Mouse (Mus musculus): Measurements from ENCODE around the gene Zfp961.
"Not testable (repeated sequence)": the region's sequence is repeated elsewhere in the genome, so short reads cannot be mapped to it uniquely, and the experiment has no call there.

Gene Zfp961

DNA sequence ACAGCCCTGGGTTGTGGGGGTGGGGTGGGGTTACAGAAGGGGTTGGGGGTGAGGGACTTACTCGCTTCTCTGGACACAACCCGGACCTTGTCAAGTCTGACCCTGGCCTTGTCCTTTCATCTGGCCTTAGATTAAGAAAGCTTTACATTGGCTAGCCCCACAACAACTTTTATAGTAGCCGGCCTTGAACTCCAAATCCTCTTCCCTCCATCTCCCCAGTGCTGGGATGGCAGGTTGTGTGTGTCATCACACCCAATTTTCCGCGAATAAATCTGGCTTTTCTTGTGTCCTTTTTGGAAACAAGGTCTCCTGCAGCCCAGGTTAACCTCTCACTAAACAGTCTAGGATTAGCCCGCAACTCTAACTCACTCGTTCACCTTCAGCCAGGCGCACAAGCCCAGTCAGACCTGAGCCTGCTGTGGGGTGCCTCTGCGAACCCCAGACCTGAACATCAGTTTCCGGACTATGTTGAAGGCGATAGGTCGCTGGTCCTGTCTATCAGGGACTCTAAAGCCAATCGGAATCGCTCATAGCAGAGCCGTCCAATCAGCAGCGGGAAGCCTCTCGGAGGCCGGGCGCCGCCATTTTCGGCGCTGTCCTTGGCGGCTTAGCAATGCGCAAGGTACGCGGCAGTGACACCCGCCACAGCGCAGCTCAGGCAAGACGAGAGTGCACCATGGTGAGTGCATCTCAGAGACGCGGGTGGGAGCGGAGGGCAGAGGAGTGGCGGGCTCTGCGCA, at the start of gene Zfp961:
Gene Zfp961, plus strand, starts transcription at position 557 of the 740 bp plus-strand sequence.
- Histone ChIP-seq H3K27me3 (ENCODE audit: insufficient read depth, low read length) (0 out of 2 replicates have a peak, but pooled peaks cover under 1% of the 10 kb centered on the region), H3K36me3 (ENCODE audit: insufficient read depth, low read length) (peaks cover 30% of the 10 kb centered on the region), H3K4me3 (replicated peaks; ENCODE audit: low read length) (peak within 1 kb of the TSS; percentile 88), H3K4me1 (replicated peaks; ENCODE audit: low read depth, low read length) (peaks cover 19% of the 10 kb centered on the region), H3K9me3 (ENCODE audit: low read length) (peaks cover 35% of the 10 kb centered on the region)
- TF ChIP-seq NANOG (IDR thresholded peaks at IDR 0.05; ENCODE audit: borderline replicate concordance, low read length), result no peak
- no peak for TF ChIP-seq POU5F1 (IDR thresholded peaks at IDR 0.05; ENCODE audit: borderline replicate concordance, low read length)
- TF ChIP-seq CTCF (conservative IDR thresholded peaks at IDR 0.05; ENCODE audit: low read length), result no peak

DNA sequence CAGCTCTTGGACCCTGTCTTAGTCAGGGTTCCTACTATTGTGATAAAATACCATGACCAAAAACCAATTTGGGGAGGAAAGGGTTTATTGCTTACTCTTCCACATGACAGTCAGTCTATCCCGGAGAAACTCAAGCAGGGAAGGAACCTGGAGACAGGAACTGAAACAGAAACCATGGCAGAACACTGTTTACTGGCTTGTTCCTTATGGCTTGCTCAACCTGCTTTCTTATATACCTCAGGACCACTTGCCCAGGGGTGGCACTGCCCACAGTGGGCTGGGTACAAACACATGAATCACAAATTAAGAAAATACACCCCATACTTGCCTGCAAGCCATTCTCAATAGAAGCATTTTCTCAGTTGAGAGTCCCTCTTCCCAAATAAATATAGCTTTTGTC, 47.8 kb upstream of the Zfp961 start:
- not testable (repeated sequence) for H3K27me3 ChIP-seq (ENCODE audit: insufficient read depth, low read length)
- peaks cover 10% of the 10 kb centered on the region; the same call in 1 of the 2 replicates for H3K4me1 ChIP-seq (replicated peaks; ENCODE audit: low read depth, low read length)

DNA sequence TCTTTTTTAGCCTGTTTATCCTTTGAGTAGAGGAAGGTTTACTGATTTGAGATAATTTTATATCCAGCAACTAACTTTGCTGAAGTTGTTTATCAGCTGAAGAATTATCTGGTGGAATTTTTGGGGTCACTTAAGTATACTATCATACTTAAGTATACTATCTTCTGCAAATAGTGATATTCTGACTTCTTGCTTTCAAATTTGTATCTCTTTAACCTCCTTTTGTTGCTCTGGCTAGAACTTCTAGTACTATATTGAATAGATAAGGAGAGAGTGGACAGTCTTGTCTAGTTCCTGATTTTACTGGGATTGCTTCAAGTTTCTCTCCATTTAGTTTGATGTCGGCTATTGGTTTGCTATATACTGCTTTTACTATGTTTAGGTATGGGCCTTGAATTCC, 44.0 kb upstream of the Zfp961 start:
- peaks cover 52% of the 10 kb centered on the region for H3K9me3 ChIP-seq (ENCODE audit: low read length)
- H3K4me1 ChIP-seq (replicated peaks; ENCODE audit: low read depth, low read length), result 0 out of 2 replicates have a peak, but pooled peaks cover 6% of the 10 kb centered on the region
- TF ChIP-seq CTCF (conservative IDR thresholded peaks at IDR 0.05; ENCODE audit: low read length), result no peak
- TF ChIP-seq NANOG (IDR thresholded peaks at IDR 0.05; ENCODE audit: borderline replicate concordance, low read length), result no peak
- TF ChIP-seq POU5F1 (IDR thresholded peaks at IDR 0.05; ENCODE audit: borderline replicate concordance, low read length), result no peak
- no peaks in the 10 kb centered on the region for H3K27me3 ChIP-seq (ENCODE audit: insufficient read depth, low read length)
- H3K36me3 ChIP-seq (ENCODE audit: insufficient read depth, low read length), result no peaks in the 10 kb centered on the region
- H3K4me3 ChIP-seq (replicated peaks; ENCODE audit: low read length), result no peak overlapping the region

More for the DNA sequence above, 47.8 kb upstream of the Zfp961 start:
- not testable (repeated sequence) for H3K4me3 ChIP-seq (replicated peaks; ENCODE audit: low read length); H3K36me3 ChIP-seq (ENCODE audit: insufficient read depth, low read length)
- H3K9me3 ChIP-seq (ENCODE audit: low read length), result peaks cover 59% of the 10 kb centered on the region

DNA sequence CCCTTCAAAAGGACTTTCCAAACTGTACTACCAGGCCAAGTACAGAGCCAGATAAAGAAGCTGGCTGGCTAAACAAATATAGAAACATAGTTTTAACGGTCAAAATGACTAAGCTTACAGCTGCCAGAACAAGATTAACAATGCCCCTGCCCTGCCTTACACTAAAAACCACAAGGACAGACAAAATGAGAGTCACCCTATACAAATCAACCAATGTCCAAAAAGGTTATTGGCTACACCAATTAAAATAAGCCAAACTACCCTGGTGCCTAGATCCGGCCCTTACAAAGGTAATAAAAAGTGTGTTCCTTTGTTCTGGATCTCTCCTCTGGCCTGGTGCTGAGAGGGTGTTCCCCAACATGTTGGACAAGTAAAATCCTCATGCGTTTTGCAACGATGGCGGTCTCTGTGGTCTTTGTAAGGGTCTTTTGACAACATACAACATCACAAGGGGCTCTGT, 43.0 kb upstream of the Zfp961 start:
- TF ChIP-seq CTCF (conservative IDR thresholded peaks at IDR 0.05; ENCODE audit: low read length) (no peak), NANOG (IDR thresholded peaks at IDR 0.05; ENCODE audit: borderline replicate concordance, low read length) (no peak), POU5F1 (IDR thresholded peaks at IDR 0.05; ENCODE audit: borderline replicate concordance, low read length) (no peak)
- Histone ChIP-seq H3K27me3 (ENCODE audit: insufficient read depth, low read length) (no peaks in the 10 kb centered on the region), H3K36me3 (ENCODE audit: insufficient read depth, low read length) (no peaks in the 10 kb centered on the region), H3K4me1 (replicated peaks; ENCODE audit: low read depth, low read length) (0 out of 2 replicates have a peak, but pooled peaks cover 6% of the 10 kb centered on the region), H3K4me3 (replicated peaks; ENCODE audit: low read length) (peak overlapping the region; percentile 89), H3K9me3 (ENCODE audit: low read length) (peaks cover 42% of the 10 kb centered on the region)

DNA sequence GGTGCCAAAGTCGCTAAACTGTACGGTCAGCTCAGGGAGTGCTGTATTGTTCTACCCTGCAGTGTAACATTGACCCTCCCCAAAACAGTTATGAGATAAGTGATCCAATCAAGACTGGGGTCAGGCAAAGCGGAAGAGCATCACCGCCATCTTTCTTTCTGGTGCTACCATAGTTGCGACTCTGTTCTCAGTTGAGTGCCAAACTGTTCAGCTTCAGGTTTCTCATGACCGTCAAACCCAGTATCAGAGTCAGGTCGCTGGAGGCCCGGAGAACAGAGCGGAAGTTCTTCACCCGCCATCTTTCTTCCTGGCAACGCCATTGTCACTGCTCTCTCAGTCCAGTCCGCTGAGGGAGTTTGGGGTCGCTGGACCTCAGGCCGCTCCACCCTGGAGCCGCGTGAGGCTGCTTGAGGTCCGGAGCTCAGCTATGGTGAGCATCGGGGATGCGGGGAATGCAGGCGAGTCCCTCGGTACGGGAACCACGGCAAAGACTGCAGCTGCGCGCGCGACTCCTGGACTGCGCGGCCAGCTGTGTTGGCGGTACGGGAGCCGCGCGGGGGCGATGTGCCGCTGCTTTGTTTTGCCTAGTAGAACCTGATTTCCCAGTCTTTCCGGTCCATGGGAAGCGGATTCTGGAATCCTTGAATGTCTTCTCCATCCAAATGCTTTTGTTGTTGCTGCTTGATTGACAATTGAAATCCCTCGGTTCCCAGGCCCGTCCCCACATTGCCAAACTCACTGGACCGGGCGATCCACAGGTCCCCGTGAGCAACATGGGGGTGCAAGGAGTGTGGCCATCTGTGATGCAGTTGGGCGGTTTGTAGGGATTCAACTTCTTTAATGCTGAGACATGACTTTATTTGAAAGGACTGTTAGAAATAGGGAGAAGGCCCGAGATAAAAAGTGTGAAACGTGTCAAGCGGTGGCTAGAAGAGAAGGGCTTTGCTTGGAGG, 42.3 kb upstream of the Zfp961 start, which contains the start of the genes Zfp882 and Zfp617:
Gene Zfp882, plus strand, starts transcription at position 300 of the 953 bp plus-strand sequence.
Gene Zfp617, plus strand, starts transcription at position 327 of the 953 bp plus-strand sequence.
- TF ChIP-seq CTCF (conservative IDR thresholded peaks at IDR 0.05; ENCODE audit: low read length) (no peak), NANOG (IDR thresholded peaks at IDR 0.05; ENCODE audit: borderline replicate concordance, low read length) (no peak), POU5F1 (IDR thresholded peaks at IDR 0.05; ENCODE audit: borderline replicate concordance, low read length) (no peak)
- H3K27me3 ChIP-seq (ENCODE audit: insufficient read depth, low read length), result no peaks in the 10 kb centered on the region
- peaks cover 2% of the 10 kb centered on the region; the same call in 1 of the 2 replicates for H3K36me3 ChIP-seq (ENCODE audit: insufficient read depth, low read length)

DNA sequence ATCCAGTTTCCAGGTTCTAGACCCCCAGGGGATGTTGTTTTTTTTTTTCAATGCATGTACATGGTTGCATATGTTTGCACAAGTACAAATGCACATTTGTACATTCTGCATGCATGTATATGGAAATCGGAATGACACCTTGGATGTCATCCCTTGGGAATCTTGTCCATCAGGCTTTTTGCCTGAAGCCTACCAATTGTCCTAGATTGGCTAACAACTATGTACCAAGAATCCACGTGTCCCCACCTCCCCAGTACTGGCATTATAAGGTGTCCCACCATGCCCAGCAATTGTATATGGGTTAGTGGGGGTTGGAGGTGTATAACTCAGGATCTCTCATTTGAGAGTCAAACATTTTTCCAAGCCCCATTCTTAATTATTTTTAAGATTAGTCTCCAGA, 38.6 kb upstream of the Zfp961 start:
- H3K27me3 ChIP-seq (ENCODE audit: insufficient read depth, low read length), result no peaks in the 10 kb centered on the region
- TF ChIP-seq CTCF (conservative IDR thresholded peaks at IDR 0.05; ENCODE audit: low read length) (no peak), POU5F1 (IDR thresholded peaks at IDR 0.05; ENCODE audit: borderline replicate concordance, low read length) (no peak), NANOG (IDR thresholded peaks at IDR 0.05; ENCODE audit: borderline replicate concordance, low read length) (no peak)
- H3K4me3 ChIP-seq (replicated peaks; ENCODE audit: low read length), result no peak overlapping the region

More for the DNA sequence above, 42.3 kb upstream of the Zfp961 start, which contains the start of the genes Zfp882 and Zfp617:
- 0 out of 2 replicates have a peak, but pooled peaks cover 6% of the 10 kb centered on the region for H3K4me1 ChIP-seq (replicated peaks; ENCODE audit: low read depth, low read length)
- peaks cover 35% of the 10 kb centered on the region for H3K9me3 ChIP-seq (ENCODE audit: low read length)
- H3K4me3 ChIP-seq (replicated peaks; ENCODE audit: low read length), result peak within 1 kb of the TSS; percentile 89

DNA sequence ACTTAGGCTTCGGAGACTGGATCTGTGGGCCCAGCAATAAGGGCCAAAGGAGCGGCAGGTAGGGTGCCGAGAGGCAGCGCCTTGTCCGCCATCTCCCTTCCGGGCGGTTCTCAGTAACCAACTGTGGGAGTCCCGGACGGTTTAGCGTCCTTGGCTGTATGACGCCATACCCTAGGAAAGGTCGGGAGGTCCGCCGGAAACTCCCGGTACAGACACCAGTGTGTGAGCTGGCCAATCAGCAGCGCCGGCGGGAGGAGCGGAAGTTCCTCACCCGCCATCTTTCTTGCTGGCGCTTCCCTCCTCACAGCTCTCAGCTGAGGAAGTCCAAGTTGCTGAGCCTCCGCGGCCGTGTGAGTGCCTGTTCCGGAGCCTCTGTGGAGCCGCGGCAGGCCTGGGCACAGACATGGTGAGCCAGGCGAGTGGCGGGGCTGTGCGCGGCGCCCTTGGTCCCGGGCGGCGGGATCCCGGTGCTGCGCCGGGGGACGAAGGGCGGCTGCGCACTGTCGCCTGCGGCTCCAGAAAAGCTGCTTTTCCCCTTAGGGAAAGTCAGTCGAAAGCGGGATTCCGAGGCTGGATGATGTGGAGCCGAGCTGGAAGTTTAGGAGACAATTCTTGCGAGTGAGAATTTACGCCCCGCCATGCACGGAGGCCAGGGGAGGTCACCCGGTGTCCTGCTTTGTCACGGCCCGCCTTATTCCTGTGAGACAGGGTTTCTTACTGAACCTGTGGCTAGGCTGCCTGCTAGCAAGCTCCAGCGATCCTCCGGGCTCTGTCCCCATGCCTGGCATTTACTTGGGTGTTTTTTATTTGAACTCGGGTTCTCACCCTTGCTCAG, 28.1 kb upstream of the Zfp961 start:
- Histone ChIP-seq H3K4me3 (replicated peaks; ENCODE audit: low read length) (peak overlapping the region; percentile 93), H3K27me3 (ENCODE audit: insufficient read depth, low read length) (no peaks in the 10 kb centered on the region), H3K36me3 (ENCODE audit: insufficient read depth, low read length) (peaks cover 20% of the 10 kb centered on the region), H3K9me3 (ENCODE audit: low read length) (no peaks in the 10 kb centered on the region), H3K4me1 (replicated peaks; ENCODE audit: low read depth, low read length) (peaks cover 13% of the 10 kb centered on the region)
- TF ChIP-seq NANOG (IDR thresholded peaks at IDR 0.05; ENCODE audit: borderline replicate concordance, low read length) (no peak), CTCF (conservative IDR thresholded peaks at IDR 0.05; ENCODE audit: low read length) (no peak), POU5F1 (IDR thresholded peaks at IDR 0.05; ENCODE audit: borderline replicate concordance, low read length) (no peak)

More for the DNA sequence above, 38.6 kb upstream of the Zfp961 start:
- peaks cover 18% of the 10 kb centered on the region for H3K36me3 ChIP-seq (ENCODE audit: insufficient read depth, low read length)
- H3K9me3 ChIP-seq (ENCODE audit: low read length), result peaks cover 10% of the 10 kb centered on the region
- 0 out of 2 replicates have a peak, but pooled peaks cover 6% of the 10 kb centered on the region for H3K4me1 ChIP-seq (replicated peaks; ENCODE audit: low read depth, low read length)

Data from E14TG2a.4 (cell line).